Mouse (Mus musculus): ENCODE measurements around the gene Lipf. TPM values are rescaled to one million over a fixed set of nuclear protein-coding genes. Genes with fewer than 3 reads are reported as not detected.

Lipf gene
- total RNA-seq (2021) = not detected

GRCm38 (mm10) chr19:33960887-33961286 lies at the start of gene Lipf:
Gene Lipf (plus strand): TSS chr19:33961187.
- DNase-seq = no peak

- no peak for DNase-seq
Measured at GRCm38 (mm10) chr19:33924099-33924498, 36.9 kb upstream of the Lipf start.

- DNase-seq = peak; percentile 12
Measured at GRCm38 (mm10) chr19:33979007-33979406, 18.0 kb downstream of the Lipf start.

GRCm38 (mm10) chr19:33983043-33983442 lies 22.1 kb downstream of the Lipf start:
- no peak for DNase-seq

GRCm38 (mm10) chr19:34008002-34008401 lies 47.0 kb downstream of the Lipf start, which contains the start of gene Lipk:
Gene Lipk (plus strand): TSS chr19:34008290.
- DNase-seq = no peak

- DNase-seq = no peak
Measured at GRCm38 (mm10) chr19:34021440-34022172, 60.6 kb downstream of the Lipf start.

- DNase-seq = no peak
Measured at GRCm38 (mm10) chr19:34022759-34023158, 61.8 kb downstream of the Lipf start.

Other genes with a start within 250 kb of the Lipf start
- under 1 TPM; 0.26 to 0.47 TPM for gene Lipo2, start 209.8 kb upstream of the Lipf start, total RNA-seq (2021)
- gene Lipo3, start 199.2 kb upstream of the Lipf start, total RNA-seq (2021) = 10 to 100 TPM; 11.5 to 11.9 TPM
- not detected for gene Lipo1, start 173.7 kb upstream of the Lipf start, total RNA-seq (2021)
- not detected for gene Lipk, start 47.1 kb downstream of the Lipf start, total RNA-seq (2021)
- gene Lipn, start 106.2 kb downstream of the Lipf start, total RNA-seq (2021) = not detected
- gene Lipm, start 139.7 kb downstream of the Lipf start, total RNA-seq (2021) = not detected
- not detected for gene Ankrd22, start 204.9 kb downstream of the Lipf start, total RNA-seq (2021)
- gene Stambpl1, start 231.0 kb downstream of the Lipf start, total RNA-seq (2021) = 1 to 10 TPM; 7.1 to 7.9 TPM

Measured in heart, postnatal 4 days (tissue).